Mouse (Mus musculus): ENCODE results near the gene Ppm1n. TPM values are rescaled to one million over a fixed set of nuclear protein-coding genes. Genes with fewer than 3 reads are reported as not detected.
"Not testable (repeated sequence)": the region's sequence is repeated elsewhere in the genome, so short reads cannot be mapped to it uniquely, and the experiment has no call there.

Gene Ppm1n
- total RNA-seq, 2 experiments from 2014 or later, result 0.20 to 0.33 TPM

DNA sequence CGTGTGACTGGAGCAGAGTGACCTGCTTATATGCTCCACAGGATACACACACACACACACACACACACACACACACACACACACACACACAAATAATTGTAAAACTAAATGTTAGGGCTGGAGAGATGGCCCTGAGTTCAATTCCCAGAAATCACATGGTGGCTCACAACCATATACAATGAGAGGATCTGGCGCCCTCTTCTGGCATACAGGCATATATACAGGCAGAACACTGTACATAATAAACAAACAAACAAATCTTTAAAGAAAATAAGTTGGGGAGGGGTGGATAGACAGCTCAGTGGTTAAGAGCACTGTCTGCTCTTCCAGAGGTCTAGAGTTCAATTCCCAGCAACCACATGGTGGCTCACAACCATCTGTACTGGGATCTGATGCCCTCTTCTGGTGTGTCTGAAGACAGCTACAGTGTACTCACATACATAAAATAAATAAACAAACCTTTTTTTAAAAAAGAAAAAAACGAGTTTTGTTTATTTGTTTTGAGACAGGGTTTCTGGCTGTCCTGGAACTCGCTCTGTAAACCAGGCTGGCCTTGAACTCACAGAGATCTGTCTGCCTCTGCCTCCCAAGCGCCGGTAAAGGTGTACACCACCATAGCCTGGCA, 1.9 kb upstream of the Ppm1n start:
- DNase-seq, result not testable (repeated sequence)

GRCm38 (mm10) chr7:19279052-19279451, 812 bp downstream of the Ppm1n start:
- DNase-seq, result no peak

DNA sequence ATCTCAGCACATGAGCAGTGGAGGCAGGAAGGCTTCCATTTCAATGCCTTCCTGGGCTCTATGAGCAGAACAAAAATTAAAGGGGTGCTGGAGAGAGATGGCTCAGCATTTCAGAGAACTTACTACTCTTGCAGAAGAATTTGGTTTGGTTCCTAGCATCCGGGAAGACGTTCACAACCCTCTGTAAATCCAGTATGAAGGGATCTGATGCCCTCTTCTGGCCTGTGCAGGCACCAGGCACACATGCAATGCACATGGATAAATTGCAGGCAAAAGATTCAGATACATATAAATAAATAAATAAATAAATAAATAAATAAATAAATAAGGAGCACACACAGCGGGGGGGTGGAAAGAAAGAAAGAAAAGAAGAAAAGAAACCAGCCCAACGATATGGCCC, 3.6 kb downstream of the Ppm1n start:
- DNase-seq, result no peak

GRCm38 (mm10) chr7:19272173-19272764, 7.6 kb downstream of the Ppm1n start:
- no peak for DNase-seq

- DNase-seq, result peak; percentile 83 to 88
Observed at GRCm38 (mm10) chr7:19271238-19272172, 8.4 kb downstream of the Ppm1n start, which contains the start of gene Vasp. Vasp (minus strand) TSS chr7:19271817.

GRCm38 (mm10) chr7:19270509-19271237, 9.2 kb downstream of the Ppm1n start:
- no peak for DNase-seq

- DNase-seq, result no peak
Observed at GRCm38 (mm10) chr7:19269721-19270441, 10.0 kb downstream of the Ppm1n start.

DNA sequence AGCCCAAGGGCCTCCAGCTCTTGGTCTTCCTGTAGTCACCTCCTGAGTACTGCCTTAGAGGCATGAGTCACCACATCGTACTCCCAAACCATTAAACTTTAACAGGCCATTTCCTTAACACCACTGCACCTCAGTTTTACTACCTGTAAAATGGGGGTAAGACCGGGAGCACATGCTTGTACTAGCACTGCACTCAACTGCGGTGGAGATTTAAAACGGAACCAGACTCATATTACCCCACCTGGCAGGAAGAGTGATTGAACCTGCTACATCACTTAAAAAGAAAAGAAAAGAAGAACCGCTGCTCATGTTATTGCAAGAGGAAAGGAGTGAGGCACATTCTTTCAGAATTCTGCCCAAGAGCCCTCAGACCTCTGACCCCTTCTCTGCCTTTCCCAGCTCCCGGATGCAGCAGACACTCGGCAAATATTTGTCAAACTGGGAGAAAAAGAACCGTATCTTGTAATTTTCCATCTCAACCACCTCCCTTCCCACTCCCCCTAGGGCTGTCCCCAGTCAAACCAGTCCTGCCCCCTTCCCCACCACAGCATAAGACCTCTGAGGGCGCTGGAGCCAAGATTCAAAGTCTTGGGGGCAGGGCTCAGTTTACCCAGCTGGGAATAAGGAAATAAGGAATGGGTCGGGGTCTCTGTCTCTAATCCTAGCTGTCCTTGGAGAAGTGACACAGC, 10.7 kb downstream of the Ppm1n start:
- DNase-seq, result no peak

- no peak for DNase-seq
Observed at GRCm38 (mm10) chr7:19267051-19267450, 12.8 kb downstream of the Ppm1n start.

DNA sequence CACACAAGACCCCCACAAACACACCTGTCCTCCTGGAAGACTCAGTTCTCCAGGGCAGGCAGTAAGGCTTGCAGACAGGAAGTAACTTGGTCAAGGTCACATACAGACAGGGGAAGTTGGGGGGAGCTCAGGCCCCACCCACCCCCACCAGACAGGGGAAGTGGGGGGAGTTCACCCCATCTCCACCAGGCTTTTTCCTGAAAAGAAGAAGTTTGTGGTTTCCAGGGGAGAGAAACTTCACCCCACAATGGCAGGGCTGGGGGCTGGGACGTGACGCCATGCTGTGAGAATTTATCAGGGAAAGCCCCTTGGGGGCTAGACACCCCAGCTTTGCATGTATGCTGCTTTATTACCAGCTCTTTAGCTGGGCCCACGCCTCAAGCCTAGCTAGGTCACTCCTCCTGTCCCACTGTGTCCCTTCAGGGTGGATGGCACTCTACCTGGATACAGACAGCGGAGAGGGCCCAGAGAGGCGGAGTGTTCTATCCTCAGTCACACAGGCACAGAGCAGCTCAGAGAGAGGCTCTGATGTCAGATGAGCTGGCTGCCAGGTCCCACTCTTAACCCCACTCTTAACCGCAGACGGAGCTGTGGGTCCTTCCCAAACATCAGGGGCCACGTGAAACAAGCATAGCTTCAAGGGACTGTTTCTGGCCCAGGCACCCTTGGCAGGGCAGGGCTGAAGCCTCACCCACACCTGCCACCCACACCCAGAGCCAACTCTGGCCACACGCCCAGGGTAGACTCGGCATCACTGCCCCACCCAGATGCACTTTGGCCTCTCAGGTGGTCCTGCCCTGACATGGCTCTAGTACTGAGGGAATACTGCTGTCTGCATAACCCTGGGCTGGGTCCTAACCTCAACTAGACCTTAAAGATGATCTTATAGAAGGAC, 13.7 kb downstream of the Ppm1n start:
- no peak for DNase-seq

GRCm38 (mm10) chr7:19265147-19265546, 14.7 kb downstream of the Ppm1n start:
- DNase-seq, result no peak

DNA sequence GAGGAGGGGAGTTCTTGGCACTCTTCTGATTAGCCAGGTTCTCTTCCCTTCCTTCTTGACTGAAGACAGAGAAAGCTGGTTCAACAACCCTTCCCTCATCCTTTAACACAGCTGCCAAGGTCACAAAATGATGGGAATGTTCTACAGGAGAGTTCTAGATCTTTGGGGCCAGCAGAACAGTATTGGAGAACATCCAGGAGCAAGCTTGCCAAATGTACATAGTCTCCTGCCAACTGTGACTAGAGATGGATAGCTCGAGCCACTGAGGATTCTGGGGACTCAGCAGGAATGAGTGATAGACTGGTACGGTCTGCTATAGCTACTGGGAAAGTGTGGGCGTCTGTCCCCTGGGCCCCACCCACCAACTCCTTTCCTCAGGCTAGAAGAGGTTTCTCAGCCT, 21.5 kb downstream of the Ppm1n start:
- DNase-seq, result no peak

GRCm38 (mm10) chr7:19257390-19258022, 22.4 kb downstream of the Ppm1n start:
- peak in 1 of 2 experiments; percentile 52 for DNase-seq

DNA sequence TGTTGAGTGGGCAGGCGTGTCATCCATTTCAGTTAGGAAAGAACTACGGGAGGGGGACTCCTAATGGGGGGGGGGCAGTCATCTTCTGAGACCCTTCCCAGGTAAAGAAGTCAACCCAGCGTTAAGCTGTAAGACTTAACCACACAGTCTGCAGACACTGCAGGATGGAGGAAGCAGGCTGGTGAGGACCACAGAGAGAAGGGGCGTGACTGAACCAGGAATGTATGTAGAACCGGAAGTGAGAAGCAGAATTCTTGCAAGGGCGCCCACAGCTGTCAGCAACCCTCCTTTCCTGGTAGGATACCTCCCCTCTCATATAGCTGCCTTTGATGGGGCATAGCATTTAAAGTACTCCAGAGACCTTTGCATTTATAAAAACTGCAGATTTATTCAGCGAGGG, 23.3 kb downstream of the Ppm1n start:
- DNase-seq, result no peak

DNA sequence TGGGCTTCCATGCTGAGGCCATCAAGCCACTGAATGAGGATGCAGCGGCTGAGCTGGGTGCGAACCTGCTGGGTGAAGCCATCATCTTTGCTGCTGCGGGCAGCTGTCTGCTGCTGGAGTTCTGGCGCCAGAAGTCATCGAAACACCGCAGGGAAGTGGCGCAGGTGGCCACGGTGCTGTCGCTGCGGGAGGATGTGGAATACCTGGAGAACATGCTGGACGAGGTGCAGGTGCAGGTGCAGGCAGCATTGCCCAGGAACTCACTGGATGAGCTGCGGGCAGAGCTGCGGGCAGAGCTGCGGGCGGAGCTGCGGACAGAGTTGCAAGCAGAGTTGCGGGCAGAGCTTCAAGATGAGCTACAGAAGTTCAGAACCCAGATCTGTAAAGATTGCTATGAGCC, 24.5 kb downstream of the Ppm1n start:
- no peak for DNase-seq

DNA sequence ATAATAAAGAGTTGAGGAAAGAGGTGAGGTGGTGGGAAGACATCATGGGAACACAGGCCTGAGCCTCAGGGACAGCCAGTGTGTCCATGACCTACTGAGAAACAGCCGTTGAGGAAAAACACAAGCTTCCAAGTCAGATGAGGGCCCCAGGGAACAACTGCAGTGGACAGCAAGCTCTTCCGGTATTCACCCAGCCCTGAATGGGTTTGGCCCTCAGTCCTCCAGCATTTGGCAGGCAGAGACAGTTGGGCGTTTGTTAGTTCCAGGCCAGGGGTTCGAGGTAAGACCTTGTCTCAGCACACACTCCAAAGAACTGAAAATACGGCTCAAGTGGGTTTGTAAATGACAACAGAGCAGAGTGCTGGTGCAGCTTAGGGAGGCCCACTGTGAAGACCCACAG, 26.4 kb downstream of the Ppm1n start:
- no peak for DNase-seq

DNA sequence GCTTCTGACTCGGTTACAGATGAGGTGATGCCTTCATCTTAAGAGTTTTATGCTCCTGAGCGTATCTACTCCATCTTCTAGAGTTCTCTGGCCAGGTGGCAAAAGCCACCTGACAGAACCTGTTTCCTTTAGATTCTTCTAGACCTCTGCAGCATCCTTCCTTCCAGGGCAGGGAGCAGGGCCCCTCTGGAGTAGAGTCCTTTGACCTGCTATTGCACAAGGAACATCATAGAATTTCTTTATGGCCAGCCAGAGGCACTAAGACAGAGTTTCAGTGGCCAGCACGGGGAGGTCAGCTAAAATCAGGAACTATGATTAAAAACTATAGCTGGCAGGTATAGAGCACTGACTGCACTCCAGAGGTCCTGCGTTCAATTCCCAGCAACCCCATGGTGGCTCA, 27.8 kb downstream of the Ppm1n start:
- no peak for DNase-seq

GRCm38 (mm10) chr7:19247511-19247910, 32.4 kb downstream of the Ppm1n start:
- DNase-seq, result no peak

GRCm38 (mm10) chr7:19246855-19247254, 33.0 kb downstream of the Ppm1n start:
- no peak for DNase-seq

DNA sequence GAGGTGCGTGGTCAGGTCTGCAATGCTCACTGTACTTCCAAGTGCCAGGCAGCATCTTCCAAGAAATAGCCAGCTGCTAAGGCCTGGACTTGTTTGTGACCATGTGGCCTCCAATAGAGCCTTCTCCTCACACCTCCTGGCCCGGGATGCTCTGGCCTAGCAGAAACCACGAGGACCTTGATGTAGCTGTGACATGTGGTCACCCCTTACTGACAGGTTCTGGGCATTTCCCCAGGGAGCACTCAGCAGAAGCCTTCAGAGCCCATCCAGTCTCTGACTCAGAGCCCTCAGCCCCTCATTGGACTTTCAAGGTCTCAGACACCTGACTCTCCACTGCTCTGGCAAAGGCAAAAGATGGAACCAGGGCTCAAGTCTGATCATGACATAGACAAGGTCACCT, 34.8 kb downstream of the Ppm1n start:
- no peak for DNase-seq
